Mouse (Mus musculus): Measurements from ENCODE around the gene Pdzd9. TPM values are rescaled to one million over a fixed set of nuclear protein-coding genes. Genes with fewer than 3 reads are reported as not detected.

The Pdzd9 gene
- polyA plus RNA-seq, 1 experiment: 0.17 TPM

DNA sequence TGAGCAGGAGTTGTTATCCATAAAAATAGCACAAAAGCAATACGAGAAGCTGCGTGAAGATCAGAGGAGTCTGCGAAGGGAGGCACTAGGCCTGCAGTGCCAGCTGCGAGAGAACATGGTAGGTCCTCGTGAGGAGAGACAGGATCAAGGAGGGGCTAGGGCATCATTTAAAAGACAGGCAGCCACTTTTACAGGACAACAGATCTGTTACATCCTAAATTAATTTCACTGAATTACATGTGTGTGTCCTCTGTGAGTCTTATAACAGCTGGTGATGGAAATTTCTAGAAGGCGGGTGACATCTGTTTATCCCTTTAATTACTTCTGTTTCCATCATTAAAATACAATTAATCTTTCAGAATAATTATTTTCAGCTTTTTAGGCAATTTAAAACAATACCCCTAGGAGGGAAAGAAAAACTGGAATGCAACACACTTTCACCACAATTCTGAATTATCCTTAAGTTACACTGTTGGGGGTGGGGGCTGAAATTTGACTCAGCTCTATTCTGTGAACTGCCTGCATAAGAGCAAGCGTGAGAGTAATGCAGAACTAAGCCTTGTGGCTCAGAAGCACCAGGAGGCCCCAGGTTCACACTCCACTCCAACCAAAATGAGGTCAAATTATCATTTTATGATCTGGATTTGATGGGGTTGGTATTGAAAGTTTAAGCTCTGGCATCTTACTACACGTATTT, 49.9 kb downstream of the Pdzd9 start:
- H3K27ac ChIP-seq (ENCODE audit: insufficient read depth, low read length): no peak overlapping the region
- no peak for TF ChIP-seq CTCF (IDR thresholded peaks at IDR 0.05; ENCODE audit: extremely low read depth, insufficient read depth, low read length)
- TF ChIP-seq POLR2A (IDR thresholded peaks at IDR 0.05; ENCODE audit: extremely low read depth, insufficient read depth, low read length): no peak
- no peak overlapping the region for H3K4me3 ChIP-seq (ENCODE audit: insufficient read depth, low read length)
- no peaks in the 10 kb centered on the region for H3K4me1 ChIP-seq (ENCODE audit: control insufficient read depth, insufficient read depth, low read length)

Other genes with a start within 250 kb of the Pdzd9 start
- gene Uqcrc2, start 35.2 kb downstream of the Pdzd9 start, polyA plus RNA-seq (2012; rRNA removed): 205 and 211 TPM in 2 replicates
- 37.0 and 38.8 TPM in 2 replicates for gene Mosmo, start 7.3 kb upstream of the Pdzd9 start, polyA plus RNA-seq (2012; rRNA removed)
- gene Vwa3a, start 69.0 kb upstream of the Pdzd9 start, polyA plus RNA-seq (2012; rRNA removed): 10.3 and 13.4 TPM in 2 replicates
- not detected in 2 replicates for gene Gm5737, start 142.0 kb upstream of the Pdzd9 start, polyA plus RNA-seq (2012; rRNA removed)
- gene Eef2k, start 172.5 kb upstream of the Pdzd9 start, polyA plus RNA-seq (2012; rRNA removed): 33.8 and 36.2 TPM in 2 replicates
- gene Polr3e, start 247.4 kb upstream of the Pdzd9 start, polyA plus RNA-seq (2012; rRNA removed): 25.9 and 28.0 TPM in 2 replicates

All from cortical plate, adult 2 months (tissue).